Mouse (Mus musculus): ENCODE results near the gene Ube4a. TPM values are rescaled to one million over a fixed set of nuclear protein-coding genes. Genes with fewer than 3 reads are reported as not detected.

Ube4a gene
- polyA plus RNA-seq, 1 experiment from 2014 or later: 28.4 TPM

DNA sequence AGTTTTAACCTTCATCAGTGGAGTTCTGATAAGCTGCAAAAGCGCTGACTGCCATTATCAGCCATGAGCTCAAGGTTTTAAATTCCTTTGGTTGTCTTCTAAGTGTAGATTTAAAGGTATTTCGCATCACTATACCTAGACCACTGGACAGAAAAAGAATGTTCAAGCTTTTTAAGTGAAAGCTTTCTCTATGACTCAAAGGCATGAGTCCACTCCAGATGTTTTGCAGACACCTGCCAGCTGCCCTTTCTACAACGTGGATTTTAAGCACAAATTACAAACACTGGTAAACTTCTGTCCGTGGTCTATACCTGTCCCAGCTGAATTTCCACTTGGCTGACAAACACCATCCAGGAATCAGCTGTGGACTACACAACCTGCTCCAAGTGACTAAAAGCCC lies 29.6 kb upstream of the Ube4a start:
- 59% methylated on average over 4 of the region's 4 CpGs for WGBS
- Histone ChIP-seq H3K9ac (no peak overlapping the region), H3K27me3 (replicated peaks) (no peaks in the 10 kb centered on the region), H3K9me3 (no peaks in the 10 kb centered on the region), H3K27ac (no peak overlapping the region), H3K4me3 (replicated peaks) (no peak overlapping the region), H3K4me2 (no peak overlapping the region), H3K36me3 (no peaks in the 10 kb centered on the region), H3K4me1 (no peaks in the 10 kb centered on the region)
- ATAC-seq (ENCODE audit: insufficient read depth, low FRiP score, low read depth): no peak

GRCm38 (mm10) chr9:44993268-44993667 lies 27.9 kb upstream of the Ube4a start:
- Histone ChIP-seq H3K27me3 (replicated peaks) (no peaks in the 10 kb centered on the region), H3K4me2 (no peak overlapping the region), H3K36me3 (no peaks in the 10 kb centered on the region), H3K9ac (no peak overlapping the region), H3K9me3 (no peaks in the 10 kb centered on the region), H3K4me1 (no peaks in the 10 kb centered on the region), H3K4me3 (replicated peaks) (no peak overlapping the region), H3K27ac (no peak overlapping the region)
- no peak for ATAC-seq (ENCODE audit: insufficient read depth, low FRiP score, low read depth)
- WGBS: 64% methylated on average over 2 of the region's 2 CpGs

GRCm38 (mm10) chr9:44992271-44992670 lies 26.9 kb upstream of the Ube4a start:
- Histone ChIP-seq H3K9me3 (no peaks in the 10 kb centered on the region), H3K4me1 (no peaks in the 10 kb centered on the region), H3K9ac (no peak overlapping the region), H3K4me3 (replicated peaks) (no peak overlapping the region), H3K4me2 (no peak overlapping the region), H3K27me3 (replicated peaks) (no peaks in the 10 kb centered on the region), H3K36me3 (no peaks in the 10 kb centered on the region), H3K27ac (no peak overlapping the region)
- ATAC-seq (ENCODE audit: insufficient read depth, low FRiP score, low read depth): no peak

GRCm38 (mm10) chr9:44991821-44992220 lies 26.4 kb upstream of the Ube4a start:
- Histone ChIP-seq H3K4me2 (no peak overlapping the region), H3K36me3 (no peaks in the 10 kb centered on the region), H3K27me3 (replicated peaks) (no peaks in the 10 kb centered on the region), H3K9me3 (no peaks in the 10 kb centered on the region), H3K27ac (no peak overlapping the region), H3K9ac (no peak overlapping the region), H3K4me3 (replicated peaks) (no peak overlapping the region), H3K4me1 (no peaks in the 10 kb centered on the region)
- no peak for ATAC-seq (ENCODE audit: insufficient read depth, low FRiP score, low read depth)
- 75% methylated on average over 2 of the region's 2 CpGs for WGBS

DNA sequence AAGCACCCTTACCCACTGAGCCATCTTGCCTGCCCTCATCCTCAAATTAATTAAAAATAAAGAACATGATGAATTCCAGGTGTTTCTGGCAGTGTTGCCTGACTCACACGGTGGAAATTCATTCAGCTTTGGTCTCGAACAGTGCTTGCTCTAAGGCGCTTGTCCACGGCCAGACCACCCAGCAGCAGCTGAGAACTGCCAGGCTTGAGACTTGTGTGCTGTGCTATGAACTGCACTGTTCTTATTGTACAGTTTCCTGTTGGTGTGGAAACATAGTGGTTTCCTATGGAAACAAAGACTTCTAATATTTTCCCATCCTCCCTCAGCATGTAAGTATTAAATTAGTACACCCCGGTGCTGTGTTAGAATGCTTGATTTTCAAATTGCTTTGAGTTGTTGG lies 21.6 kb upstream of the Ube4a start:
- Histone ChIP-seq H3K27me3 (replicated peaks) (no peaks in the 10 kb centered on the region), H3K9me3 (no peaks in the 10 kb centered on the region), H3K36me3 (no peaks in the 10 kb centered on the region), H3K4me1 (no peaks in the 10 kb centered on the region), H3K4me2 (no peak overlapping the region), H3K9ac (no peak overlapping the region), H3K4me3 (replicated peaks) (no peak overlapping the region), H3K27ac (no peak overlapping the region)
- 57% methylated on average over 5 of the region's 5 CpGs for WGBS
- no peak for ATAC-seq (ENCODE audit: insufficient read depth, low FRiP score, low read depth)

DNA sequence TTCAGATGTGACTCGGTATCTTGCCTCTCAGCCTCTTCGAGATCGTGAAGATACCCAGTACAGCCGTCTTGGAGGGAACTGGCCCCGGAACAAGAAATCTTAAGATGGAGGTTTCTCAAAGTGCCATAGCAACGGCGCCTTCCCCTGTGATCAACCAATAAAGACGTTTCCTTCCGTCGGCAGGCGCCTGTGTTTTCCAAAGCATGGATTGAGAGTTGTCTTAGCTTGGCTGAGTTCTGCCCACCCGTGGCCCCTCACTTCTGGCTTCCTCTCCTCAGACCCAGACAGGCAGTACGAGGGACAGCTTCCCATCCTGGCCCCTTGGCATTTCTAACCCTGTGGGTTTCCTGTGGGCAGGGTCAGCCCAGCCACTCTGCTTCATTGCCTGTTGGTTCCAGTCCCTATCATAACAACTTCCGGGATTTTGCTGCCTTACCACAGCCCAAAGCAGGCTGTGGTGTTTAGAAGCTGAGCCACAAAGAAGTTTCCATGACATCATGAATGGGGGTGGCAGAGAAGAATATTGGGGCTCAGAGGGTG lies 20.9 kb upstream of the Ube4a start:
- Histone ChIP-seq H3K9me3 (no peaks in the 10 kb centered on the region), H3K27ac (no peak overlapping the region), H3K36me3 (no peaks in the 10 kb centered on the region), H3K9ac (no peak overlapping the region), H3K4me3 (replicated peaks) (no peak overlapping the region), H3K4me2 (no peak overlapping the region), H3K4me1 (no peaks in the 10 kb centered on the region), H3K27me3 (replicated peaks) (no peaks in the 10 kb centered on the region)
- WGBS: 67% methylated on average over 14 of the region's 14 CpGs
- no peak for ATAC-seq (ENCODE audit: insufficient read depth, low FRiP score, low read depth)

DNA sequence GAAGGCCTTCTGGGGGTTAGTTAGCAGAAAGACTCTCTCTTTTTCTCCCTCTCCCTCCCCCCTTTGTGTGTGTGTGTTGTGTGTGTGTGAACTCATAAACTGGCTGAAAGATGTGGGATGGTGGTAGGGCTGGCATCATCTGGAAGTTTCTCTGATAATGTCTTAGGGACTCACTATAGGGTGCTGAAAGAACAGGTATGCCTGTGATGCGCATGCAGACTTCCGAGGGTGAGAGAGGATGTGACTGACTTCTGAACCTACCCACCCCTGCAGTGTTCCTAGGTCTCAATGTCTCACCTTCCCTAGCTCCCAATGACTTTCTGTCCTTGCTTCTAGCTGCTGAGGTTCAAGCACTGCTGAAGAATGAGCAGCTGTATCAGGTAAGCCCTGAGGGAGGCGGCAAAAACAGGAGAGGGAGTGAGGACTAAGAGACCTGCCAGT lies 20.3 kb upstream of the Ube4a start:
- ATAC-seq (ENCODE audit: insufficient read depth, low FRiP score, low read depth): no peak
- Histone ChIP-seq H3K4me3 (replicated peaks) (no peak overlapping the region), H3K4me2 (no peak overlapping the region), H3K27ac (no peak overlapping the region), H3K9ac (no peak overlapping the region), H3K4me1 (no peaks in the 10 kb centered on the region), H3K36me3 (no peaks in the 10 kb centered on the region), H3K27me3 (replicated peaks) (no peaks in the 10 kb centered on the region), H3K9me3 (no peaks in the 10 kb centered on the region)
- 79% methylated on average over 3 of the region's 3 CpGs for WGBS

- Histone ChIP-seq H3K4me3 (replicated peaks) (no peak overlapping the region), H3K4me2 (no peak overlapping the region), H3K4me1 (no peaks in the 10 kb centered on the region), H3K36me3 (no peaks in the 10 kb centered on the region), H3K9me3 (no peaks in the 10 kb centered on the region), H3K9ac (no peak overlapping the region), H3K27me3 (replicated peaks) (no peaks in the 10 kb centered on the region), H3K27ac (no peak overlapping the region)
- 62% methylated on average over 2 of the region's 2 CpGs for WGBS
- ATAC-seq (ENCODE audit: insufficient read depth, low FRiP score, low read depth): no peak
Observed at GRCm38 (mm10) chr9:44983001-44983400, 17.6 kb upstream of the Ube4a start.

DNA sequence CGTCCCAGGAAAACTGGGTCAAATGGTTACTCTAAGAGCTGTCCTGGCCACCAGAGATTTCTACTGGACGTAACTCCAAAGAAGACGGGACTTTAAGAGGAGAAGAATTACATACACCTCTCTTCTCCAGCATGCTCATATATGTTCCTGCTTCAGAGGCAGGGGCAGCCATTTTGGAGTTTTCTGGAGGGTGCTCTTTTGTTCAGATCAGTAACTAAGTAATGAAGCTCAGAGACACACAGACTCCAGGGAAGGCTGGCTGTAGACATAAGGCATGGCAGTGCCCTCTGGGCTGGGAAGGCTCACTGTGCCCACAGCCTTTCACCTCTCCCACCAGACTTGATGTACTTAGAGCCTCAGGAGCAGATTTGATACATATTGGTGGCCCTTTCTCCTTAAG lies 17.1 kb upstream of the Ube4a start:
- WGBS: 84% methylated on average over 3 of the region's 3 CpGs
- no peak overlapping the region for H3K4me3 ChIP-seq (replicated peaks)
- H3K9me3 ChIP-seq: no peaks in the 10 kb centered on the region
- no peak overlapping the region for H3K27ac ChIP-seq
- no peaks in the 10 kb centered on the region for H3K4me1 ChIP-seq
- ATAC-seq (ENCODE audit: insufficient read depth, low FRiP score, low read depth): no peak
- no peaks in the 10 kb centered on the region for H3K27me3 ChIP-seq (replicated peaks)
- H3K36me3 ChIP-seq: no peaks in the 10 kb centered on the region
- H3K9ac ChIP-seq: no peak overlapping the region
- H3K4me2 ChIP-seq: no peak overlapping the region

GRCm38 (mm10) chr9:44982081-44982480 lies 16.7 kb upstream of the Ube4a start:
- Histone ChIP-seq H3K27me3 (replicated peaks) (no peaks in the 10 kb centered on the region), H3K36me3 (no peaks in the 10 kb centered on the region), H3K4me3 (replicated peaks) (no peak overlapping the region), H3K4me2 (no peak overlapping the region), H3K27ac (no peak overlapping the region), H3K9ac (no peak overlapping the region), H3K9me3 (no peaks in the 10 kb centered on the region), H3K4me1 (no peaks in the 10 kb centered on the region)
- WGBS: 83% methylated on average over 8 of the region's 8 CpGs
- no peak for ATAC-seq (ENCODE audit: insufficient read depth, low FRiP score, low read depth)

DNA sequence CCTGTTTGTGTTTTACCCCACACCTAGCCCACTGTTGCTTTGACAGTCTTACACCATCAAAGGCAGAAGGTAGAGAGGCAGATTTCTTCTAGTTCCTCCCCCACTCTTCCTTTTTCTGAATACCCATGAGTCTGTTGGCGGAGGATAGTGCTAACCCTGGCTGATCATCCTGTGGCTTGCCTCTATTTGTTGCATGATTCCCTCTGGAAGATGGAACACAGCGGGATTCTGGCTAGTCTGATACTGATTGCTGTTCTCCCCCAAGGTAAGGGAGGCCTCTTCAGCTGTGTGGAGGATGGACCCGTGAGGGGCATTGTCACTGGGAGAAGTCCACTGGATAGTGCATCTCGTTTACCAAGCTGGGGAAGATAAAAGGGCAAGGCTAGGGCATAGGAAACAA lies 16.3 kb upstream of the Ube4a start, which contains the start of gene Cd3d:
TSS of gene Cd3d (plus strand) at position 111 of the 400 bp plus-strand sequence.
- Histone ChIP-seq H3K9me3 (no peaks in the 10 kb centered on the region), H3K4me3 (replicated peaks) (no peak within 1 kb of the TSS), H3K4me1 (no peaks in the 10 kb centered on the region), H3K9ac (no peak within 1 kb of the TSS), H3K27ac (no peak within 1 kb of the TSS), H3K36me3 (no peaks in the 10 kb centered on the region), H3K27me3 (replicated peaks) (no peaks in the 10 kb centered on the region), H3K4me2 (no peak within 1 kb of the TSS)
- WGBS: 73% methylated on average over 4 of the region's 4 CpGs
- ATAC-seq (ENCODE audit: insufficient read depth, low FRiP score, low read depth): no peak

DNA sequence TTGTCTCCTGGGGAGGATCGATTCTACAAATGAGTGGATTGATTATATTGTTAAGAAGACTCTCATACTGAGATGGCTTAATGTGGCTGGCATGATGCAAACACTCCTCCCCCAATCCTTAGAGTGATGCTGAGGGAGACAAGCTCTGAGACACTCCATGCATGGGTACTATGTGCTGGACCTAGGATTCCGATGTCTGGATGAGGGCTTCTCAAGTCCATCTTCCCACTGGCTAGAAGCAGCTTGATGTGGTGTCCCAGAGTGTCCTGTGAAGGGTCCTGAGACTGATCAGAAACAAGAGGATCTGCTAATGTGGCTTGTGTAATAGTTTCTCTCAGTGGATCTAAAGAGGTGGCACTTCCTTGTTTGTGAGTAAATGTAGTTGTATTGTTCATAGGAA lies 15.7 kb upstream of the Ube4a start:
- Histone ChIP-seq H3K4me3 (replicated peaks) (no peak overlapping the region), H3K4me2 (no peak overlapping the region)
- 85% methylated on average over 2 of the region's 2 CpGs for WGBS

DNA sequence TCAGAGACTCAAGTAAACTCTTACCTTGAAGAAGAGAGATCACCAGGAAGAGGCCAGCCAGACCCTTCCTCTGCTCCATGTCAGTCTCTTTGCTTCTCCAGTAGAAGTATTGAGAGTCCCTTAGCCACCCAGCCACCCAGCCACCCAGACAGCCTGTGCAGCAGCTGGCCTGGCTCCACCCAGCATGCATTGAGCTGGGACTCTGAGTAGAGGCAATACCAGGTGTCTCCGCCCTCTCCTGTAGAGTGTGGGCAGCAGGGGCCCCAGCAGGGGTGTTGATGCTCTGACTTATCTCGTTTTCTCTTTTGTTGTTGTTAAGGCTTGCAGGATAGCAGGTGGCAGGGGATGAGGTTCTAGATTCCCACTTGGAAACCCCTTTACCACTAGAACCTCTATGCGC lies 14.8 kb upstream of the Ube4a start, which contains the start of gene Cd3g:
TSS of gene Cd3g (minus strand) at position 190 of the 400 bp plus-strand sequence.
- no peak within 1 kb of the TSS for H3K9ac ChIP-seq
- 60% methylated on average over 3 of the region's 3 CpGs for WGBS
- H3K4me2 ChIP-seq: no peak within 1 kb of the TSS
- no peak within 1 kb of the TSS for H3K4me3 ChIP-seq (replicated peaks)
- no peaks in the 10 kb centered on the region for H3K4me1 ChIP-seq
- no peak for ATAC-seq (ENCODE audit: insufficient read depth, low FRiP score, low read depth)
- H3K36me3 ChIP-seq: no peaks in the 10 kb centered on the region
- no peaks in the 10 kb centered on the region for H3K27me3 ChIP-seq (replicated peaks)
- H3K9me3 ChIP-seq: no peaks in the 10 kb centered on the region
- H3K27ac ChIP-seq: no peak within 1 kb of the TSS

More for the DNA sequence above, 15.7 kb upstream of the Ube4a start:
- Histone ChIP-seq H3K27me3 (replicated peaks) (no peaks in the 10 kb centered on the region), H3K9me3 (no peaks in the 10 kb centered on the region), H3K9ac (no peak overlapping the region), H3K36me3 (no peaks in the 10 kb centered on the region), H3K27ac (no peak overlapping the region), H3K4me1 (no peaks in the 10 kb centered on the region)
- no peak for ATAC-seq (ENCODE audit: insufficient read depth, low FRiP score, low read depth)
